Mouse (Mus musculus) 416B (cell line): ENCODE data around the gene Olfr615.
"Not testable (repeated sequence)": the region's sequence is repeated elsewhere in the genome, so short reads cannot be mapped to it uniquely, and the experiment has no call there.

Experiments used
- DNase-seq: peaks from one replicate; pipeline ENCODE4 v3.0.0; 2011; ENCODE audit warnings: low read depth

Gene Olfr615

GRCm38 (mm10) chr7:103555779-103556178 lies at the start of gene Olfr615:
TSS of gene Olfr615 (plus strand) at chr7:103556079.
- DNase-seq, result no peak

- no peak for DNase-seq
These were observed 43.9 kb upstream of the Olfr615 start, which contains the start of gene Olfr610 for GRCm38 (mm10) chr7:103512022-103512421. TSS of gene Olfr610 (minus strand) at chr7:103512122.

GRCm38 (mm10) chr7:103520746-103521145 lies 35.1 kb upstream of the Olfr615 start, which contains the start of gene Olfr611:
TSS of gene Olfr611 (minus strand) at chr7:103520846.
- DNase-seq, result not testable (repeated sequence)

- not testable (repeated sequence) for DNase-seq
These were observed 13.3 kb upstream of the Olfr615 start, which contains the start of gene Olfr612 for GRCm38 (mm10) chr7:103542617-103543016. TSS of gene Olfr612 (minus strand) at chr7:103542717.

GRCm38 (mm10) chr7:103547774-103548173 lies 8.1 kb upstream of the Olfr615 start, which contains the start of gene Olfr613:
TSS of gene Olfr613 (plus strand) at chr7:103548074.
- no peak for DNase-seq

- no peak for DNase-seq
These were observed 13.2 kb downstream of the Olfr615 start, which contains the start of gene Olfr616 for GRCm38 (mm10) chr7:103569043-103569442. TSS of gene Olfr616 (minus strand) at chr7:103569143.

- no peak for DNase-seq
These were observed 16.9 kb downstream of the Olfr615 start, which contains the start of gene Olfr617 for GRCm38 (mm10) chr7:103572761-103573160. TSS of gene Olfr617 (plus strand) at chr7:103573061.

GRCm38 (mm10) chr7:103589803-103590202 lies 33.9 kb downstream of the Olfr615 start, which contains the start of gene Olfr618:
TSS of gene Olfr618 (plus strand) at chr7:103590103.
- no peak for DNase-seq

GRCm38 (mm10) chr7:103600275-103600674 lies 44.4 kb downstream of the Olfr615 start, which contains the start of gene Olfr619:
TSS of gene Olfr619 (plus strand) at chr7:103600575.
- no peak for DNase-seq

- DNase-seq, result peak; percentile 85
These were observed 51.5 kb downstream of the Olfr615 start for GRCm38 (mm10) chr7:103607425-103607824.

- DNase-seq, result no peak
These were observed 56.6 kb downstream of the Olfr615 start, which contains the start of gene Olfr620 for GRCm38 (mm10) chr7:103612434-103612833. TSS of gene Olfr620 (minus strand) at chr7:103612534.
